Mouse (Mus musculus) lung, adult 2 months (tissue): ENCODE data around the gene Npnt.

Experiments used
- CTCF ChIP-seq: fragments of 200-500 bp; IDR thresholded peaks from 2 replicates; pipeline ENCODE4 v1.5.1; 2011; ENCODE audit warnings: mild to moderate bottlenecking, low read length, control low read depth; ENCODE audit not compliant: insufficient read depth
- POLR2A ChIP-seq: fragments of 200-500 bp; IDR thresholded peaks from 2 replicates; pipeline ENCODE4 v1.6.1; 2011; ENCODE audit warnings: low read depth, mild to moderate bottlenecking, control low read depth, low read length, borderline replicate concordance; ENCODE audit errors: extremely low read depth

DNA sequence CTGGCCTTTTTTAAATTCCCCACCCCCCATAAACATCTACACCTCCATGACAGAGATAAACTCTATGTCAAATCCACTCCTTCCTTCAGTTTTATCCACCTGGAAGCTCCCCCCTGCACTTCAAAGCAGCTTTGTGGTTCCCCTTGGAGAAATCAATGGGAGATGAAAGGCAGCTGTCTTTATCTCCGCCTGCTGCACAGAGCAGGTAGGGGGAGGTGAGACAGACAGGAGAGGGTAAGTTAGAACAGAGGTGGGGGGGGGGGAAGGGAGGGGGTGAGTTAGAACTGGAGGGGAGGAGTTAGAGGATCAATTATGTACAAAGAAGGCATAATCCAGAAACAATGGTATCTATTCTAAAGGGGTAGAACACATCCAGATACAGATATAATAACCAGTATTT, 98.7 kb downstream of the Npnt start:
- TF ChIP-seq CTCF, result no peak
- TF ChIP-seq POLR2A, result no peak
